Mouse (Mus musculus) hindbrain, embryonic 13.5 days (tissue): ENCODE results near the gene Ltb4r1. TPM values are rescaled to one million over a fixed set of nuclear protein-coding genes. Genes with fewer than 3 reads are reported as not detected.

Experiments
- ATAC-seq: fragments of 200-750 bp; cut with Nextera tagmentation; 2 replicates; pipeline ENCODE4 v1.8.0; 2017; ENCODE audit warnings: moderate TSS enrichment; ENCODE audit not compliant: low FRiP score
- H3K27ac ChIP-seq: fragments of 300-500 bp; sonication (generic); 2 replicates; pipeline ENCODE4 v1.5.1; 2015; ENCODE audit warnings: inconsistent platforms, mild to moderate bottlenecking, moderate library complexity
- H3K27me3 ChIP-seq: fragments of 300-500 bp; sonication (generic); 2 replicates; pipeline ENCODE4 v1.6.1; 2015; ENCODE audit warnings: mild to moderate bottlenecking, inconsistent platforms
- H3K36me3 ChIP-seq: fragments of 300-500 bp; sonication (generic); 2 replicates; pipeline ENCODE4 v1.6.1; 2015; ENCODE audit warnings: mild to moderate bottlenecking, inconsistent platforms
- H3K4me1 ChIP-seq: fragments of 300-500 bp; sonication (generic); replicated peaks from 2 replicates; pipeline ENCODE4 v1.6.1; 2015; ENCODE audit warnings: inconsistent platforms
- H3K4me2 ChIP-seq: fragments of 300-500 bp; sonication (generic); 2 replicates; pipeline ENCODE4 v1.6.1; 2015; ENCODE audit warnings: inconsistent platforms, mild to moderate bottlenecking, moderate library complexity
- H3K4me3 ChIP-seq: fragments of 300-500 bp; sonication (generic); 2 replicates; pipeline ENCODE4 v1.5.1; 2015; ENCODE audit warnings: mild to moderate bottlenecking, inconsistent platforms
- H3K9ac ChIP-seq: fragments of 300-500 bp; sonication (generic); 2 replicates; pipeline ENCODE4 v1.6.1; 2015; ENCODE audit warnings: mild to moderate bottlenecking, inconsistent platforms
- H3K9me3 ChIP-seq: fragments of 300-500 bp; sonication (generic); 2 replicates; pipeline ENCODE4 v1.6.1; 2016; ENCODE audit warnings: inconsistent platforms
- WGBS: fragments of 180-500 bp; shearing (Covaris S2); methylation state at CpG from one replicate; pipeline ENCODE4 v1.1.7; 2015; 5-methylcytosine and 5-hydroxymethylcytosine counted together
- polyA plus RNA-seq: library from polyadenylated mRNA; unstranded; fragments of >200 nt; fragmentation: Nextera tagmentation; extraction: Ambion mirVana; gene quantifications from 2 replicates; pipeline ENCODE4 v1.2.1, GENCODE M21; 2015

The Ltb4r1 gene
- polyA plus RNA-seq, 1 experiment from 2014 or later: 0.74 TPM

- H3K27me3 ChIP-seq: peaks cover 7% of the 10 kb centered on the region; the same call in 1 of the 2 replicates
Observed at GRCm38 (mm10) chr14:55795380-55796163, 29.8 kb downstream of the Ltb4r1 start.

GRCm38 (mm10) chr14:55814885-55815284, 49.1 kb downstream of the Ltb4r1 start:
- Histone ChIP-seq H3K9me3 (no peaks in the 10 kb centered on the region), H3K27me3 (no peaks in the 10 kb centered on the region), H3K4me1 (0 out of 2 replicates have a peak, but pooled peaks cover 8% of the 10 kb centered on the region), H3K9ac (peak overlapping the region; percentile 72), H3K36me3 (no peaks in the 10 kb centered on the region), H3K4me3 (peak overlapping the region; percentile 48), H3K27ac (peak overlapping the region; percentile 44), H3K4me2 (peak overlapping the region; percentile 67)
- 24% methylated on average over 16 of the region's 16 CpGs for WGBS
- peak; percentile 90 for ATAC-seq

More at GRCm38 (mm10) chr14:55795380-55796163, 29.8 kb downstream of the Ltb4r1 start:
- no peak overlapping the region for H3K4me3 ChIP-seq
- no peak overlapping the region for H3K4me2 ChIP-seq
- H3K27ac ChIP-seq: no peak overlapping the region
- no peaks in the 10 kb centered on the region for H3K9me3 ChIP-seq
- no peak overlapping the region for H3K9ac ChIP-seq
- no peaks in the 10 kb centered on the region for H3K36me3 ChIP-seq
- ATAC-seq: no peak
- 86% methylated on average over 15 of the region's 15 CpGs for WGBS
- H3K4me1 ChIP-seq: no peaks in the 10 kb centered on the region

DNA sequence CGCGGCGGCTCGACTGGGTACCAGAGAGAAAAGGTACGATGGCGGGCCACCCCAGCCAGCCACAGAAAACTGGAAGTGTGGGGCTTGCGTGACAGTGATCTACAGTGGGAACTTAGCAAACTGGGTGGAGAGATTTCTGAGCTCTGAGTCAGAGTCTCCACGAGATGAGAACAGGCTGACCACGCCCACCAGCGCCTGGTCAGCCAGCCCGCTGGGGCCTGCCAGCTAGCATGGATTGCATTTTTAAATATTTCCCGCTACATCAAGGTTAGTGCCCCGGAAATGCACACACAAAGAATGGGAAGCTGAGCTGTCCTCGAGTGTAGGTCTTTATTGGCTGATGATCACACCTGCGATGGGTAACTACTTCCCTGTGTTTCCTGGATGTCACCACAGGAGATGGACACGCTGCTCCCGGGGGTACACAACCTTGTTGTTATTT, 49.6 kb downstream of the Ltb4r1 start:
- 0 out of 2 replicates have a peak, but pooled peaks cover 8% of the 10 kb centered on the region for H3K4me1 ChIP-seq
- peak overlapping the region; percentile 67 for H3K4me2 ChIP-seq
- H3K4me3 ChIP-seq: peak overlapping the region; percentile 48
- peak overlapping the region; percentile 44 for H3K27ac ChIP-seq
- H3K27me3 ChIP-seq: no peaks in the 10 kb centered on the region
- ATAC-seq: peak; percentile 78
- no peaks in the 10 kb centered on the region for H3K36me3 ChIP-seq
- WGBS: 25% methylated on average over 17 of the region's 17 CpGs
- no peaks in the 10 kb centered on the region for H3K9me3 ChIP-seq
- peak overlapping the region; percentile 72 for H3K9ac ChIP-seq

Other genes with a start within 250 kb of the Ltb4r1 start
- gene Nrl, start 241.0 kb upstream of the Ltb4r1 start, polyA plus RNA-seq: 0.05 and 0.10 TPM in 2 replicates
- gene Pck2, start 225.7 kb upstream of the Ltb4r1 start, polyA plus RNA-seq: 20.7 and 21.5 TPM in 2 replicates
- gene Dcaf11, start 206.0 kb upstream of the Ltb4r1 start, polyA plus RNA-seq: 124 and 130 TPM in 2 replicates
- gene A730061H03Rik, start 205.6 kb upstream of the Ltb4r1 start, polyA plus RNA-seq: 0.71 and 2.0 TPM in 2 replicates
- gene Fitm1, start 190.3 kb upstream of the Ltb4r1 start, polyA plus RNA-seq: 0.40 and 0.54 TPM in 2 replicates
- gene Psme1, start 187.8 kb upstream of the Ltb4r1 start, polyA plus RNA-seq: 188 TPM in 2 replicates
- gene Emc9, start 180.7 kb upstream of the Ltb4r1 start, polyA plus RNA-seq: 15.7 and 20.4 TPM in 2 replicates
- 198 and 215 TPM in 2 replicates for gene Psme2, start 174.8 kb upstream of the Ltb4r1 start, polyA plus RNA-seq
- gene Rnf31, start 174.3 kb upstream of the Ltb4r1 start, polyA plus RNA-seq: 18.8 and 20.8 TPM in 2 replicates
- 9.0 and 10.0 TPM in 2 replicates for gene Irf9, start 162.4 kb upstream of the Ltb4r1 start, polyA plus RNA-seq
- gene Rec8, start 147.9 kb upstream of the Ltb4r1 start, polyA plus RNA-seq: 15.1 and 16.0 TPM in 2 replicates
- 86.1 and 96.7 TPM in 2 replicates for gene Ipo4, start 130.0 kb upstream of the Ltb4r1 start, polyA plus RNA-seq
- 2.2 and 2.8 TPM in 2 replicates for gene Gm49378, start 128.1 kb upstream of the Ltb4r1 start, polyA plus RNA-seq
- 58.5 and 65.8 TPM in 2 replicates for gene Tm9sf1, start 122.2 kb upstream of the Ltb4r1 start, polyA plus RNA-seq
- 0.41 and 0.43 TPM in 2 replicates for gene Tssk4, start 115.8 kb upstream of the Ltb4r1 start, polyA plus RNA-seq
- gene Mdp1, start 105.5 kb upstream of the Ltb4r1 start, polyA plus RNA-seq: 74.7 and 77.5 TPM in 2 replicates
- gene Gmpr2, start 94.0 kb upstream of the Ltb4r1 start, polyA plus RNA-seq: 51.1 and 52.9 TPM in 2 replicates
- 585 and 628 TPM in 2 replicates for gene Nedd8, start 93.8 kb upstream of the Ltb4r1 start, polyA plus RNA-seq
- gene Tinf2, start 84.1 kb upstream of the Ltb4r1 start, polyA plus RNA-seq: 28.0 and 31.8 TPM in 2 replicates
- gene Tgm1, start 52.0 kb upstream of the Ltb4r1 start, polyA plus RNA-seq: 0.19 and 0.47 TPM in 2 replicates
- gene Rabggta, start 43.7 kb upstream of the Ltb4r1 start, polyA plus RNA-seq: 56.4 and 57.0 TPM in 2 replicates
- 77.4 and 79.2 TPM in 2 replicates for gene Dhrs1, start 20.3 kb upstream of the Ltb4r1 start, polyA plus RNA-seq
- gene Nop9, start 20.3 kb upstream of the Ltb4r1 start, polyA plus RNA-seq: 28.7 and 33.5 TPM in 2 replicates
- 0.25 TPM in 2 replicates for gene Cideb, start 7.5 kb upstream of the Ltb4r1 start, polyA plus RNA-seq
- gene Ltb4r2, start 4.5 kb upstream of the Ltb4r1 start, polyA plus RNA-seq: 0.43 and 0.56 TPM in 2 replicates
- gene Adcy4, start 18.1 kb downstream of the Ltb4r1 start, polyA plus RNA-seq: 5.3 and 6.0 TPM in 2 replicates
- gene Ripk3, start 22.9 kb downstream of the Ltb4r1 start, polyA plus RNA-seq: 2.6 and 3.7 TPM in 2 replicates
- gene Nfatc4, start 57.2 kb downstream of the Ltb4r1 start, polyA plus RNA-seq: 10.8 and 12.0 TPM in 2 replicates
- 11.7 and 11.9 TPM in 2 replicates for gene Nynrin, start 88.0 kb downstream of the Ltb4r1 start, polyA plus RNA-seq
- gene Cbln3, start 118.4 kb downstream of the Ltb4r1 start, polyA plus RNA-seq: 0.14 and 0.27 TPM in 2 replicates
- 10.0 and 11.1 TPM in 2 replicates for gene Khnyn, start 119.0 kb downstream of the Ltb4r1 start, polyA plus RNA-seq
- 115 and 124 TPM in 2 replicates for gene Sdr39u1, start 134.3 kb downstream of the Ltb4r1 start, polyA plus RNA-seq
- 0.43 TPM in 1 of 2 replicates, not detected in the other for gene Cma1, start 178.7 kb downstream of the Ltb4r1 start, polyA plus RNA-seq
- not detected in 2 replicates for gene Cma2, start 185.0 kb downstream of the Ltb4r1 start, polyA plus RNA-seq